Mouse (Mus musculus): ENCODE data around the gene Dennd1a. TPM values are rescaled to one million over a fixed set of nuclear protein-coding genes. Genes with fewer than 3 reads are reported as not detected.

Dennd1a gene
- polyA plus RNA-seq, 1 experiment from 2014 or later = 3.1 TPM

- no peak overlapping the region for H3K27ac ChIP-seq (replicated peaks)
- TF ChIP-seq CTCF (IDR thresholded peaks at IDR 0.05; ENCODE audit: low read depth) (no peak), EP300 (optimal IDR thresholded peaks at IDR 0.05) (no peak)
- H3K4me3 ChIP-seq (ENCODE audit: low read depth, low read length) = no peak overlapping the region
- 84% methylated on average over 1 of the region's 1 CpGs for WGBS
- H3K4me1 ChIP-seq (replicated peaks; ENCODE audit: control insufficient read depth, insufficient read depth) = no peaks in the 10 kb centered on the region
- no peaks in the 10 kb centered on the region for H3K36me3 ChIP-seq (ENCODE audit: control insufficient read depth, insufficient read depth, low read length)
- ATAC-seq (ENCODE audit: low FRiP score, low TSS enrichment) (no peak), DNase-seq (ENCODE audit: low spot score) (no peak)
- H3K9me3 ChIP-seq (ENCODE audit: control insufficient read depth, low read length) = no peaks in the 10 kb centered on the region
- no peak overlapping the region for H3K9ac ChIP-seq (ENCODE audit: low read length)
- H3K27me3 ChIP-seq (ENCODE audit: control insufficient read depth, insufficient read depth, low read length) = no peaks in the 10 kb centered on the region
- no peak overlapping the region for H3K4me2 ChIP-seq (replicated peaks; ENCODE audit: low read depth)
These were observed 154.9 kb downstream of the Dennd1a start for GRCm38 (mm10) chr2:38132233-38132822.

GRCm38 (mm10) chr2:38131538-38131937, 155.7 kb downstream of the Dennd1a start:
- no peak for ATAC-seq (ENCODE audit: low FRiP score, low TSS enrichment)

GRCm38 (mm10) chr2:38129961-38130802, 157.0 kb downstream of the Dennd1a start:
- no peak overlapping the region for H3K27ac ChIP-seq (replicated peaks)
- no peak overlapping the region for H3K4me3 ChIP-seq (ENCODE audit: low read depth, low read length)
- H3K4me2 ChIP-seq (replicated peaks; ENCODE audit: low read depth) = no peak overlapping the region
- DNase-seq (ENCODE audit: low spot score) (no peak), ATAC-seq (ENCODE audit: low FRiP score, low TSS enrichment) (no peak)
- H3K9me3 ChIP-seq (ENCODE audit: control insufficient read depth, low read length) = no peaks in the 10 kb centered on the region
- no peaks in the 10 kb centered on the region for H3K36me3 ChIP-seq (ENCODE audit: control insufficient read depth, insufficient read depth, low read length)
- no peak overlapping the region for H3K9ac ChIP-seq (ENCODE audit: low read length)
- H3K4me1 ChIP-seq (replicated peaks; ENCODE audit: control insufficient read depth, insufficient read depth) = no peaks in the 10 kb centered on the region
- 65% methylated on average over 6 of the region's 6 CpGs for WGBS
- no peaks in the 10 kb centered on the region for H3K27me3 ChIP-seq (ENCODE audit: control insufficient read depth, insufficient read depth, low read length)
- TF ChIP-seq EP300 (optimal IDR thresholded peaks at IDR 0.05) (no peak), CTCF (IDR thresholded peaks at IDR 0.05; ENCODE audit: low read depth) (no peak)

More at GRCm38 (mm10) chr2:38131538-38131937, 155.7 kb downstream of the Dennd1a start:
- DNase-seq (ENCODE audit: low spot score) = no peak
- no peaks in the 10 kb centered on the region for H3K4me1 ChIP-seq (replicated peaks; ENCODE audit: control insufficient read depth, insufficient read depth)
- 83% methylated on average over 1 of the region's 1 CpGs for WGBS
- H3K27ac ChIP-seq (replicated peaks) = no peak overlapping the region
- H3K4me2 ChIP-seq (replicated peaks; ENCODE audit: low read depth) = no peak overlapping the region
- no peak overlapping the region for H3K4me3 ChIP-seq (ENCODE audit: low read depth, low read length)
- no peak overlapping the region for H3K9ac ChIP-seq (ENCODE audit: low read length)
- TF ChIP-seq EP300 (optimal IDR thresholded peaks at IDR 0.05) (no peak), CTCF (IDR thresholded peaks at IDR 0.05; ENCODE audit: low read depth) (no peak)
- no peaks in the 10 kb centered on the region for H3K27me3 ChIP-seq (ENCODE audit: control insufficient read depth, insufficient read depth, low read length)
- H3K9me3 ChIP-seq (ENCODE audit: control insufficient read depth, low read length) = no peaks in the 10 kb centered on the region
- no peaks in the 10 kb centered on the region for H3K36me3 ChIP-seq (ENCODE audit: control insufficient read depth, insufficient read depth, low read length)

- Histone ChIP-seq H3K4me1 (replicated peaks; ENCODE audit: control insufficient read depth, insufficient read depth) (no peaks in the 10 kb centered on the region), H3K4me2 (replicated peaks; ENCODE audit: low read depth) (no peak overlapping the region), H3K36me3 (ENCODE audit: control insufficient read depth, insufficient read depth, low read length) (no peaks in the 10 kb centered on the region), H3K9ac (ENCODE audit: low read length) (no peak overlapping the region), H3K27me3 (ENCODE audit: control insufficient read depth, insufficient read depth, low read length) (no peaks in the 10 kb centered on the region), H3K27ac (replicated peaks) (no peak overlapping the region), H3K9me3 (ENCODE audit: control insufficient read depth, low read length) (no peaks in the 10 kb centered on the region), H3K4me3 (ENCODE audit: low read depth, low read length) (no peak overlapping the region)
- WGBS = 27% methylated on average over 3 of the region's 3 CpGs
- ATAC-seq (ENCODE audit: low FRiP score, low TSS enrichment) (no peak), DNase-seq (ENCODE audit: low spot score) (no peak)
- TF ChIP-seq EP300 (optimal IDR thresholded peaks at IDR 0.05) (no peak), CTCF (IDR thresholded peaks at IDR 0.05; ENCODE audit: low read depth) (no peak)
These were observed 160.8 kb downstream of the Dennd1a start for GRCm38 (mm10) chr2:38126383-38126732.

GRCm38 (mm10) chr2:38125671-38126382, 161.4 kb downstream of the Dennd1a start:
- WGBS = 60% methylated on average over 5 of the region's 5 CpGs
- Histone ChIP-seq H3K4me1 (replicated peaks; ENCODE audit: control insufficient read depth, insufficient read depth) (no peaks in the 10 kb centered on the region), H3K9me3 (ENCODE audit: control insufficient read depth, low read length) (no peaks in the 10 kb centered on the region), H3K27me3 (ENCODE audit: control insufficient read depth, insufficient read depth, low read length) (no peaks in the 10 kb centered on the region), H3K27ac (replicated peaks) (no peak overlapping the region), H3K36me3 (ENCODE audit: control insufficient read depth, insufficient read depth, low read length) (no peaks in the 10 kb centered on the region), H3K9ac (ENCODE audit: low read length) (no peak overlapping the region), H3K4me3 (ENCODE audit: low read depth, low read length) (no peak overlapping the region), H3K4me2 (replicated peaks; ENCODE audit: low read depth) (no peak overlapping the region)
- TF ChIP-seq CTCF (IDR thresholded peaks at IDR 0.05; ENCODE audit: low read depth) (0 out of 2 replicates have a peak, but pooled peaks have one; percentile 1), EP300 (optimal IDR thresholded peaks at IDR 0.05) (no peak)
- no peak for DNase-seq (ENCODE audit: low spot score)
- ATAC-seq (ENCODE audit: low FRiP score, low TSS enrichment) = no peak

All from stomach, postnatal 0 days (tissue).